Mouse (Mus musculus) monocyte, adult 5-6 weeks (primary cell): Measurements from ENCODE around the gene Yipf2. TPM values are rescaled to one million over a fixed set of nuclear protein-coding genes. Genes with fewer than 3 reads are reported as not detected.

ENCODE experiments used
- ATAC-seq: fragments of 153-309, 156-312 bp; replicated peaks from 2 replicates; pipeline ENCODE4 v1.8.0; 2017; ENCODE audit warnings: mild to moderate bottlenecking; ENCODE audit not compliant: low TSS enrichment, insufficient number of reproducible peaks, severe bottlenecking, poor library complexity, low FRiP score
- total RNA-seq: library from RNA; stranded (forward); fragments of 200-1000, 200-491, 200-594 nt; gene quantifications from 3 replicates; pipeline ENCODE4 v1.2.3, GENCODE M21; 2017

Yipf2 gene
- total RNA-seq, 1 experiment from 2014 or later: 10.3 TPM

DNA sequence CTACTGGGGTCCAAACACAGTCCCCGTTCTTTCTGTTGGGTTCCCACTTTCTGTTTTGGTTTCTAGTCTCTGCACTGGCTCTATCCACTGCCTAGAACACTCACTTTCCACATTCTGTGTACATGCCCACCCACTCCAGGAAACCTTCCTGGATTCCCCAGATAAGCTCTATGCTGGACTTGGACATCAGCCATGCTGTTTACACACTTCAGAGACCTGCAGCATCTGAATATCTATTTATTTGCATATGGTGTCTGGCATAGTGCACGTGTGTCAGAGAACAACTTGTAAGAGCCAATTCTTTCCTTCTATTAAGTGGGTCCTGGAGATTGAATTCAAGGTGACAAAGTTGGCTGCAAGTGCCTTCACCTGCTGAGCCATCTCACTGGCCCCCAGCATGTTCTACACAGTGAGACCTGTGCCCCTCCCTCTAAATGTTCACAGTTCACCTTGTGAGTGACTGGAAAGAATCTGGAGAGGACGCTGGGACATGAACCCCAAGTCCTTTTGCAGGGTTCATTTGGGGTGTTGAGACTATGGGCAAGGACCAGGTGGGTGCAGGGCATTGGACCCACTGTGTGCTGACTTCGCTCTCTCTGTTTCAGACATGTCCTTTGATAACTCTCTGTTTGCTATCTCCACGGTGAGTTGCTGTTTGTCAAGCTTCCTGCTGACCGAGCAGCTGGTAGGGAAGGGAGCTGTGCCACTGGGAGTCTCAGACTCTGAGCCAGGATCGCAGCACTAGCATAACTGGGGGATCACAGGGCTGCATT is 52.5 kb downstream of the Yipf2 start:
- ATAC-seq: no peak

Other genes starting within 250 kb of the Yipf2 start
- 47.3 to 58.8 TPM (median 54.8 TPM) in 3 replicates for gene Ilf3, start 225.0 kb downstream of the Yipf2 start, total RNA-seq
- 7.2 to 12.8 TPM (median 7.3 TPM) in 3 replicates for gene Qtrt1, start 181.0 kb downstream of the Yipf2 start, total RNA-seq
- gene Dnm2, start 167.9 kb downstream of the Yipf2 start, total RNA-seq: 178 to 219 TPM (median 197 TPM) in 3 replicates
- gene Tmed1, start 82.6 kb downstream of the Yipf2 start, total RNA-seq: 3.2 to 6.6 TPM (median 6.3 TPM) in 3 replicates
- 191 to 299 TPM (median 267 TPM) in 3 replicates for gene AB124611, start 66.7 kb downstream of the Yipf2 start, total RNA-seq
- gene Carm1, start 45.9 kb downstream of the Yipf2 start, total RNA-seq: 13.5 to 23.0 TPM (median 17.2 TPM) in 3 replicates
- gene Timm29, start 106 bp downstream of the Yipf2 start, total RNA-seq: 21.2 to 32.4 TPM (median 25.6 TPM) in 3 replicates
- gene Smarca4, start 23.3 kb upstream of the Yipf2 start, total RNA-seq: 46.9 to 71.7 TPM (median 48.3 TPM) in 3 replicates
- 63.8 to 106 TPM (median 96.1 TPM) in 3 replicates for gene Ldlr, start 130.7 kb upstream of the Yipf2 start, total RNA-seq
- 4.1 to 8.0 TPM (median 6.2 TPM) in 3 replicates for gene Spc24, start 167.5 kb upstream of the Yipf2 start, total RNA-seq
- gene Kank2, start 205.9 kb upstream of the Yipf2 start, total RNA-seq: 0.39 to 1.1 TPM in 2 of 3 replicates, not detected in the other
- not detected in 3 replicates for gene Angptl8, start 242.7 kb upstream of the Yipf2 start, total RNA-seq